Mouse (Mus musculus) lung, adult 2 months (tissue): ENCODE measurements at regions not wholly inside any gene's neighbourhood (a gene's known extent, or its start where the extent isn't known, plus 50 kb on each side); places are given as distances from the start of the nearest gene placed in this dataset.

Experiments
- DNase-seq: peaks from one replicate; pipeline ENCODE4 v3.0.0; 2022
- H3K4me1 ChIP-seq: fragments of 200-500 bp; 2 replicates; pipeline ENCODE4 v1.6.1; 2011; ENCODE audit warnings: low read length; ENCODE audit not compliant: control insufficient read depth, insufficient read depth
- H3K4me3 ChIP-seq: fragments of 200-500 bp; replicated peaks from 2 replicates; pipeline ENCODE3; 2011; ENCODE audit warnings: low read depth, mild to moderate bottlenecking, control low read depth, low read length; ENCODE audit errors: extremely low read depth
- CTCF ChIP-seq: fragments of 200-500 bp; IDR thresholded peaks from 2 replicates; pipeline ENCODE4 v1.5.1; 2011; ENCODE audit warnings: mild to moderate bottlenecking, low read length, control low read depth; ENCODE audit not compliant: insufficient read depth
- POLR2A ChIP-seq: fragments of 200-500 bp; IDR thresholded peaks from 2 replicates; pipeline ENCODE4 v1.6.1; 2011; ENCODE audit warnings: low read depth, mild to moderate bottlenecking, control low read depth, low read length, borderline replicate concordance; ENCODE audit errors: extremely low read depth
- WGBS: fragments of 180-500 bp; shearing (Covaris S2); methylation state at CpG from one replicate; pipeline ENCODE4 v1.1.7; 2018; 5-methylcytosine and 5-hydroxymethylcytosine counted together

DNA sequence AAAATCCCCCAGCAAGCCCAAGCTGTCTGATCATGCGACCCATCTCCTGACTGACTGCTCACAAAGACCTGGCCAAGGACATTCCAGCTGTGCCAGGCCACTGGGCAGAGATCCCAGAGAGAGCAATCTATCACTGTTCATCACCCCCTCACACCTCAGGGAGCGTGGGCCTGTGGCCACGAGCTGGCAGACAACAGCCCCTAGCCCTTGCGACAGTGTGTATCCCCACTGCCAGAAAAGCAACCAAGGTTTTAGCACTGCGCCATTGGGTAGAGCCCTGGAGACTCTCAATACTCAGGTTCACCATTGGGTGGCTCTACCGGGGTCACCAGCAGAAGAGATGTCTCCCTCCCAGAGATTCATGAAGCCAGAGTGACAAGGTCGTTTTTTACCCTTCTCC lies 122.0 kb downstream of the Slc38a6 start:
- no peak overlapping the region for H3K4me3 ChIP-seq
- H3K4me1 ChIP-seq = no peaks in the 10 kb centered on the region
- no peak for DNase-seq
- 69% methylated on average over 7 of the region's 7 CpGs for WGBS
- no peak for TF ChIP-seq POLR2A
- no peak for TF ChIP-seq CTCF

DNA sequence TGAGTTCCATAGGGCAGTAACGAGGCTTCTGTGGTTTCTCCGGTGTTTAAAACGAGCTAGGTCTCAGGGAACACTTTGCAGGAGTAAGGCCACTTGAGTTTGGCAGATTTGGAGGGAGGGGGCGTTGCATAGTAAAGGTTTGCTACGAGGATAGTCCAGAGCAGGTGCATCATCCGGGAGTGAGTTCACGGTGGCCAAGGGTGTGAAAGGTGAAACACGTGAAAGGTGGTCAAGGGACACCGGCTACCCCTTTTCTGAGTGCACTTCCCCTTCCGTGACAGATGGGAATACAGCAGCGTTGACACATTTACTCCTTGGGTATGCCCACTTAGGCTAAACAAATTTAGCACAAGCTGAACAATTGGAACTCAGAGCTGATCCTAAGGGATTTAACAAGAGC lies 121.6 kb downstream of the Slc38a6 start:
- DNase-seq = no peak
- H3K4me1 ChIP-seq = no peaks in the 10 kb centered on the region
- H3K4me3 ChIP-seq = no peak overlapping the region
- WGBS = 64% methylated on average over 11 of the region's 11 CpGs
- TF ChIP-seq POLR2A = no peak
- no peak for TF ChIP-seq CTCF

DNA sequence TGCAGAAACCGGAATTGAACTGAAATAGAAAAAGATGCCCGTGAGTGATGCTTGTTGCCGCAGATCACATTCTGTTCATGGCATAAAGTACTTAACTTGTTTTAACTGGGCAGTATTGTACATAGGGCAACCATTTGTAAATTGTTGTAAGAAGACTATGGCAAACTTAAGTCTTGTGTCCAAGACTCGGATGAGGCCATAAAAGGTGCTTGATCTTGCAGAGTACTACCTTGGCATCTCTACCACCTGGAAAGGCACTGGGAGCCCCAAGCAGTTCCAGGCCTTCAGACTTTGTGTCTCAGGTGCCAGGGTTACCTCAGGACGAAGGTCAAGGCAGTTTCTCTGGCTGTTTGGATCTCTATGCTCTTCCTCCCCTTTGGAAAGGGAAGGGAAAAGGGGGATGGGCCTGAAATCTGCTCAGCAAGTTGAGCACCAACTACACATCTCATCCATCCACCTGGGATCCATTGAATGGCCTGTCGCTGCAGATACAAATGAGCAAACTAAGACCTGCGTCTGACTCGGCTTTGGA lies 120.0 kb downstream of the Slc38a6 start:
- H3K4me3 ChIP-seq = no peak overlapping the region
- WGBS = 88% methylated on average over 8 of the region's 8 CpGs
- no peak for TF ChIP-seq POLR2A
- TF ChIP-seq CTCF = no peak
- no peaks in the 10 kb centered on the region for H3K4me1 ChIP-seq
- DNase-seq = no peak

DNA sequence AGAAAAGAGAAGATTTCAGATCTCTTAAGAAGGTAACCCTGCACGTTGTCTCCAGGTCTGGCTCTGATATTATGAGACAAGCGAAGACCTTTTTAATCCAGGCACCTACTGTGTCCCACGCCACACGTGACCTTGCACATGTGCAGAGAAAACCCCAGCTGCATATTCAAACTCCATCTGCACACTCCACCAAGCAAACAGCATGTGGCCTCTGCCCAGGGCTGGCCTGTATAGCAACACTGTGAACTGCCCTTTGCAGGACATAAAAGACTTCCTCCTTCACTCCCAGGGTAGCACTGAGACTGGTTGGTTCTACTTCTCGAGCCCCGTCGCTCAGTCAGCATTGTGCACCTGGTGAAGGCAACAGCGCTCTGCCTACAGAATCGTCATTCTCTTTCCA lies 119.0 kb downstream of the Slc38a6 start:
- no peak for DNase-seq

DNA sequence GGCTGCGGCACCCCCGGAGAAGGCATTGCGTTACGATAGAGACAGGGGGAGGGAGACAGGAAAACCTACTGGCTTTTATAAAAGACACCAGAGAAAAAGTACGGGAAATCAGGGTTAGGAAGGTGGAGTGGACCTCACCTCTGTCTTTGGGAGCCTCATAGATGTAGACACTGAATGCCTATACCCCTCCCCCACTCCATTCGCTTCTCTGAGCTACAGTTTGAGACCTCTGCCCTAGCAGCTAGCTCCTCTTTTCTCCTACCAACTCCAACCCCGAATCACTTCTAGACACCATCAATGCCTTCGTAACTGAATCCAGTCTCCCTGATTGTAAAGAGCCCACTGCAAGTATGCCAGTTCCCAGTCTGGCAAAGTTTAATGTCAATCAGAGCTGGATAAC lies 118.5 kb downstream of the Slc38a6 start:
- H3K4me3 ChIP-seq = no peak overlapping the region
- WGBS = 64% methylated on average over 8 of the region's 8 CpGs
- TF ChIP-seq CTCF (no peak), POLR2A (no peak)
- H3K4me1 ChIP-seq = no peaks in the 10 kb centered on the region
- no peak for DNase-seq

More for the DNA sequence above, 119.0 kb downstream of the Slc38a6 start:
- H3K4me3 ChIP-seq = no peak overlapping the region
- TF ChIP-seq CTCF = no peak
- no peak for TF ChIP-seq POLR2A
- 82% methylated on average over 9 of the region's 9 CpGs for WGBS
- H3K4me1 ChIP-seq = no peaks in the 10 kb centered on the region

DNA sequence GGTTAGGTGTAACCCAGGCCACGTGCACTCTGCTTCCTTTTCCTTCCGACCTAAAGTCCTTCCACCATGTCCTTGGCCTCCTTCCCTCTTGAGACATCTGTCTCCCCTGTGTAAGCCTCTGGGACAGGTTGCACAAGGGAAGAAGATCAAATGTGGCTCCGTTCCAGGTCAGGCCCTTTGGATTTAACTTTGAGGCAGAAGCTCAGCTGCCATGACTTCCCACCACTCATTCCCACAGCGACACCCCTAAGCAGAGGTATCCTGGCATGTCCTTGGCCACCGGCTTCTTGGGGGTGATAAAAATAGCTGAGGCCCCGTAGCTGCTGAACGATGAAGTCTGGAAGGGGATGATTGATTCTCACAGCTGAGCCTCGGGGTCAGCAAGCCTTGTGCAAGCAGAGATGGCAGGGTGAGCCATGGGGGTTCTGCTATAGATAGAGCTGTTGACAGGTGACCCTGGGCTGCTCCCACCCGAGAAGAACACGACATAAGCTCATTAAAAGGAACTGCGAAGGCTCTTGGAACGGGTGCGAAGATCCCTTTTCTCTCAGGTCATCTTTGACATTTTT lies 117.4 kb downstream of the Slc38a6 start:
- no peak for DNase-seq
- TF ChIP-seq POLR2A (no peak), CTCF (no peak)
- Histone ChIP-seq H3K4me3 (no peak overlapping the region), H3K4me1 (no peaks in the 10 kb centered on the region)
- 54% methylated on average over 13 of the region's 13 CpGs for WGBS
